ENCODE assay signal across 14 mouse cellular contexts in the genomic region with DNA sequence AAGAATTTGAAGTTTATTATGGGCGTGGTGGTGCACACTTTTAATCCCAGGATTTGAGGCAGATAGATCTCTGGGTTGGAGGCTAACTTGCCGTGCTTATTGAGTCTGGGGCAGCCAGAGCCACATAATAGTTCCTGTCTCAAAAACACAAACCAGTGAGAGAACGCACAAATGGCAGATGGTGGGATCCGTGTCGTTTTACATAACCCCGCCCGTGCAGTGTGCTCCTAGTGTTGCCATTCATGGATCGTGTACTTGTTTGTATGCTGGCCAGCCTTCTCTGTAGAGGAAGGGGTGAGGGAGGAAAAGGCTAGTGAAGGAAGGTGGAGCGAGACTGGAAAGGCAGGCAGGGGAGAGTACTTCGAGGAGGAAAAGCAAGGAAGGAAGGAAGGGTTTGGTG. TPM values are rescaled to one million over a fixed set of nuclear protein-coding genes. Genes with fewer than 3 reads are reported as not detected.
DNase-seq lines count a peak whose midpoint lies in the region; ATAC-seq and TF ChIP-seq lines count a peak whose summit lies in the region.
"Had no signal": no experiment of that assay in that cellular context is flagged by ENCODE, and none has a peak within 500 bp of the region (broad histone marks: within the 10 kb centered on the region; RNA-seq: fewer than 3 reads in every experiment).

No protein-coding gene starts in this region.

- DNase-seq in embryonic facial prominence, embryonic 10.5 days (ENCODE audit: low spot score), result no peak
- no peak for DNase-seq in heart, postnatal 0 days (ENCODE audit: low spot score)
- peak; percentile 45 for DNase-seq in midbrain, embryonic 11.5 days (ENCODE audit: low spot score, missing footprints)
- peak; percentile 36 to 41 for DNase-seq in layer of hippocampus, postnatal 36 days
- DNase-seq: B cell, adult 2 months; kidney, postnatal 4 days; lung, postnatal 4 days had no signal

- no peak overlapping the region for H3K4me2 ChIP-seq in embryonic facial prominence, embryonic 13.5 days
- no peak overlapping the region for H3K4me2 ChIP-seq in heart, postnatal 0 days (ENCODE audit: low read depth, low read length)
- no peak overlapping the region for H3K4me2 ChIP-seq in heart, embryonic 11.5 days
- no peak overlapping the region for H3K4me2 ChIP-seq in midbrain, embryonic 11.5 days
- H3K4me2 ChIP-seq in midbrain, embryonic 15.5 days, result no peak overlapping the region
- H3K4me2 ChIP-seq in intestine, embryonic 16.5 days (ENCODE audit: low read depth, low read length), result no peak overlapping the region
- H3K4me2 ChIP-seq: liver, embryonic 12.5 days had no signal

- H3K9ac ChIP-seq in embryonic facial prominence, embryonic 13.5 days, result no peak overlapping the region
- no peak overlapping the region for H3K9ac ChIP-seq in heart, postnatal 0 days (replicated peaks; ENCODE audit: low read depth, low read length)
- no peak overlapping the region for H3K9ac ChIP-seq in heart, embryonic 11.5 days (ENCODE audit: low read depth, low read length)
- H3K9ac ChIP-seq in midbrain, embryonic 11.5 days (ENCODE audit: low read length), result no peak overlapping the region
- no peak overlapping the region for H3K9ac ChIP-seq in midbrain, embryonic 15.5 days
- no peak overlapping the region for H3K9ac ChIP-seq in intestine, embryonic 16.5 days (ENCODE audit: low read depth, low read length)
- H3K9ac ChIP-seq: liver, embryonic 12.5 days had no signal

- H3K4me3 ChIP-seq in embryonic facial prominence, embryonic 13.5 days, result no peak overlapping the region
- no peak overlapping the region for H3K4me3 ChIP-seq in embryonic facial prominence, embryonic 10.5 days
- no peak overlapping the region for H3K4me3 ChIP-seq in heart, postnatal 0 days (ENCODE audit: low read depth, low read length)
- H3K4me3 ChIP-seq in heart, embryonic 11.5 days (ENCODE audit: low read depth, low read length), result no peak overlapping the region
- no peak overlapping the region for H3K4me3 ChIP-seq in midbrain, embryonic 11.5 days (ENCODE audit: low read depth, low read length)
- H3K4me3 ChIP-seq in midbrain, embryonic 15.5 days, result no peak overlapping the region
- no peak overlapping the region for H3K4me3 ChIP-seq in intestine, embryonic 16.5 days (ENCODE audit: low read length)
- H3K4me3 ChIP-seq: liver, embryonic 12.5 days had no signal

- no peaks in the 10 kb centered on the region for H3K27me3 ChIP-seq in embryonic facial prominence, embryonic 13.5 days
- no peaks in the 10 kb centered on the region for H3K27me3 ChIP-seq in embryonic facial prominence, embryonic 10.5 days (replicated peaks; ENCODE audit: low read depth, poor library complexity, severe bottlenecking)
- no peaks in the 10 kb centered on the region for H3K27me3 ChIP-seq in heart, postnatal 0 days (ENCODE audit: control insufficient read depth, insufficient read depth, low read length)
- H3K27me3 ChIP-seq in heart, embryonic 11.5 days (ENCODE audit: control insufficient read depth, insufficient read depth, low read length), result no peaks in the 10 kb centered on the region
- H3K27me3 ChIP-seq in midbrain, embryonic 11.5 days (ENCODE audit: control insufficient read depth, insufficient read depth, low read length), result no peaks in the 10 kb centered on the region
- H3K27me3 ChIP-seq in midbrain, embryonic 15.5 days (replicated peaks), result no peaks in the 10 kb centered on the region
- no peaks in the 10 kb centered on the region for H3K27me3 ChIP-seq in intestine, embryonic 16.5 days (replicated peaks; ENCODE audit: control insufficient read depth, insufficient read depth, low read length)
- H3K27me3 ChIP-seq: liver, embryonic 12.5 days had no signal

- 73% methylated on average over 10 of the region's 10 CpGs for WGBS in embryonic facial prominence, embryonic 13.5 days
- 84% methylated on average over 10 of the region's 10 CpGs for WGBS in embryonic facial prominence, embryonic 10.5 days
- WGBS in heart, postnatal 0 days, result 59% methylated on average over 10 of the region's 10 CpGs
- 81% methylated on average over 10 of the region's 10 CpGs for WGBS in heart, embryonic 11.5 days (ENCODE audit: insufficient replicate concordance)
- 85% methylated on average over 10 of the region's 10 CpGs for WGBS in midbrain, embryonic 11.5 days
- WGBS in midbrain, embryonic 15.5 days, result 70% methylated on average over 10 of the region's 10 CpGs
- WGBS in intestine, embryonic 16.5 days, result 68% methylated on average over 10 of the region's 10 CpGs

- 0 out of 2 replicates have a peak, but pooled peaks cover 6% of the 10 kb centered on the region for H3K36me3 ChIP-seq in embryonic facial prominence, embryonic 13.5 days
- H3K36me3 ChIP-seq in embryonic facial prominence, embryonic 10.5 days (replicated peaks), result peaks cover 22% of the 10 kb centered on the region
- 0 out of 2 replicates have a peak, but pooled peaks cover 8% of the 10 kb centered on the region for H3K36me3 ChIP-seq in heart, postnatal 0 days (replicated peaks; ENCODE audit: control insufficient read depth, insufficient read depth, low read length)
- H3K36me3 ChIP-seq in heart, embryonic 11.5 days (ENCODE audit: control insufficient read depth, insufficient read depth, low read length), result no peaks in the 10 kb centered on the region
- no peaks in the 10 kb centered on the region for H3K36me3 ChIP-seq in midbrain, embryonic 11.5 days (ENCODE audit: control insufficient read depth, insufficient read depth, low read length)
- no peaks in the 10 kb centered on the region for H3K36me3 ChIP-seq in midbrain, embryonic 15.5 days (replicated peaks)
- H3K36me3 ChIP-seq in intestine, embryonic 16.5 days (ENCODE audit: control insufficient read depth, insufficient read depth, low read length), result no peaks in the 10 kb centered on the region

- H3K4me1 ChIP-seq in embryonic facial prominence, embryonic 13.5 days, result peaks cover 18% of the 10 kb centered on the region
- H3K4me1 ChIP-seq in embryonic facial prominence, embryonic 10.5 days, result peaks cover 22% of the 10 kb centered on the region
- H3K4me1 ChIP-seq in heart, postnatal 0 days (ENCODE audit: control insufficient read depth, insufficient read depth), result peaks cover 6% of the 10 kb centered on the region; the same call in 1 of the 2 replicates
- peaks cover 10% of the 10 kb centered on the region for H3K4me1 ChIP-seq in heart, embryonic 11.5 days (ENCODE audit: control insufficient read depth, insufficient read depth, low read length)
- peaks cover 9% of the 10 kb centered on the region for H3K4me1 ChIP-seq in midbrain, embryonic 11.5 days (ENCODE audit: control insufficient read depth, insufficient read depth, low read length)
- H3K4me1 ChIP-seq in midbrain, embryonic 15.5 days, result peaks cover 5% of the 10 kb centered on the region; the same call in 1 of the 2 replicates
- H3K4me1 ChIP-seq in intestine, embryonic 16.5 days (ENCODE audit: control insufficient read depth, insufficient read depth, low read length), result 0 out of 2 replicates have a peak, but pooled peaks cover 9% of the 10 kb centered on the region

- no peaks in the 10 kb centered on the region for H3K9me3 ChIP-seq in embryonic facial prominence, embryonic 13.5 days
- H3K9me3 ChIP-seq in embryonic facial prominence, embryonic 10.5 days, result no peaks in the 10 kb centered on the region
- H3K9me3 ChIP-seq in heart, postnatal 0 days (replicated peaks; ENCODE audit: control insufficient read depth, low read length), result no peaks in the 10 kb centered on the region
- H3K9me3 ChIP-seq in heart, embryonic 11.5 days (replicated peaks; ENCODE audit: control insufficient read depth, low read length), result no peaks in the 10 kb centered on the region
- H3K9me3 ChIP-seq in midbrain, embryonic 11.5 days (ENCODE audit: control insufficient read depth, low read length), result no peaks in the 10 kb centered on the region
- no peaks in the 10 kb centered on the region for H3K9me3 ChIP-seq in midbrain, embryonic 15.5 days
- no peaks in the 10 kb centered on the region for H3K9me3 ChIP-seq in intestine, embryonic 16.5 days (ENCODE audit: control insufficient read depth, low read length)
- H3K9me3 ChIP-seq: liver, embryonic 12.5 days had no signal

- TF ChIP-seq EP300 in heart, postnatal 0 days (IDR thresholded peaks at IDR 0.05; ENCODE audit: low read depth), result no peak

- ATAC-seq in embryonic facial prominence, embryonic 13.5 days (ENCODE audit: insufficient number of reproducible peaks, insufficient read depth, low FRiP score, low TSS enrichment, low read depth), result no peak
- no peak for ATAC-seq in heart, postnatal 0 days (ENCODE audit: insufficient read depth, low read depth)
- ATAC-seq in heart, embryonic 11.5 days (replicated peaks; ENCODE audit: insufficient number of reproducible peaks, low FRiP score, low TSS enrichment), result no peak
- no peak for ATAC-seq in midbrain, embryonic 11.5 days (ENCODE audit: low FRiP score)
- no peak for ATAC-seq in midbrain, embryonic 15.5 days (replicated peaks)
- ATAC-seq in intestine, embryonic 16.5 days, result no peak
- ATAC-seq: inflammation-experienced regulatory T-cells, adult 6 months; liver, embryonic 12.5 days had no signal

- TF ChIP-seq CTCF in heart, postnatal 0 days (IDR thresholded peaks at IDR 0.05; ENCODE audit: low read depth), result no peak

- 0 out of 2 replicates have a peak overlapping the region, but pooled peaks have one; percentile 13 for H3K27ac ChIP-seq in embryonic facial prominence, embryonic 13.5 days
- no peak overlapping the region for H3K27ac ChIP-seq in embryonic facial prominence, embryonic 10.5 days (replicated peaks)
- H3K27ac ChIP-seq in heart, postnatal 0 days (ENCODE audit: low read depth), result peak overlapping the region; percentile 32
- H3K27ac ChIP-seq in heart, embryonic 11.5 days (ENCODE audit: low read depth, low read length), result no peak overlapping the region
- no peak overlapping the region for H3K27ac ChIP-seq in midbrain, embryonic 11.5 days (ENCODE audit: low read depth, low read length)
- no peak overlapping the region for H3K27ac ChIP-seq in midbrain, embryonic 15.5 days
- no peak overlapping the region for H3K27ac ChIP-seq in intestine, embryonic 16.5 days (ENCODE audit: low read length)
- H3K27ac ChIP-seq: liver, embryonic 12.5 days had no signal

RNA-seq across cellular contexts. Expression of a gene that starts 26.5 kb away (rescaled TPM):
- 118 and 142 TPM in 2 replicates for polyA plus RNA-seq in embryonic facial prominence, embryonic 13.5 days (2015; fragmentation: Nextera tagmentation; extraction: Ambion mirVana)
- 66.7 and 73.0 TPM in 2 replicates for polyA plus RNA-seq in embryonic facial prominence, embryonic 10.5 days (2016; fragmentation: Nextera tagmentation; extraction: Ambion mirVana)
- 54.5 and 119 TPM in 2 replicates for total RNA-seq in heart, postnatal 0 days (2014; rRNA removed; ENCODE audit: low replicate concordance)
- polyA plus RNA-seq in heart, postnatal 0 days (2015; fragmentation: Nextera tagmentation; extraction: Ambion mirVana), result 55.4 and 62.4 TPM in 2 replicates
- 37.3 and 55.8 TPM in 2 replicates for polyA plus RNA-seq in heart, embryonic 11.5 days (2014; fragmentation: Nextera tagmentation; extraction: Ambion mirVana)
- polyA plus RNA-seq in midbrain, embryonic 11.5 days (2014; fragmentation: Nextera tagmentation; extraction: Ambion mirVana), result 38.3 and 40.1 TPM in 2 replicates
- polyA plus RNA-seq in midbrain, embryonic 15.5 days (2015; fragmentation: Nextera tagmentation; extraction: Ambion mirVana), result 27.4 and 27.7 TPM in 2 replicates
- total RNA-seq in layer of hippocampus, postnatal 36 days (2021), result 10 to 100 TPM; 28.7 to 32.8 TPM
- 76.9 and 81.9 TPM in 2 replicates for polyA plus RNA-seq in intestine, embryonic 16.5 days (2015; fragmentation: Nextera tagmentation; extraction: Ambion mirVana)

RNA-seq across cellular contexts. Expression of a gene that starts 55.1 kb away (rescaled TPM):
- polyA plus RNA-seq in embryonic facial prominence, embryonic 13.5 days (2015; fragmentation: Nextera tagmentation; extraction: Ambion mirVana), result 4.0 and 5.2 TPM in 2 replicates
- polyA plus RNA-seq in embryonic facial prominence, embryonic 10.5 days (2016; fragmentation: Nextera tagmentation; extraction: Ambion mirVana), result 3.0 and 5.2 TPM in 2 replicates
- not detected in 2 replicates for total RNA-seq in heart, postnatal 0 days (2014; rRNA removed; ENCODE audit: low replicate concordance)
- 0.23 and 0.33 TPM in 2 replicates for polyA plus RNA-seq in heart, postnatal 0 days (2015; fragmentation: Nextera tagmentation; extraction: Ambion mirVana)
- polyA plus RNA-seq in heart, embryonic 11.5 days (2014; fragmentation: Nextera tagmentation; extraction: Ambion mirVana), result 0.27 and 0.77 TPM in 2 replicates
- 0.23 and 0.47 TPM in 2 replicates for polyA plus RNA-seq in midbrain, embryonic 11.5 days (2014; fragmentation: Nextera tagmentation; extraction: Ambion mirVana)
- polyA plus RNA-seq in midbrain, embryonic 15.5 days (2015; fragmentation: Nextera tagmentation; extraction: Ambion mirVana), result 3.0 and 5.0 TPM in 2 replicates
- total RNA-seq in layer of hippocampus, postnatal 36 days (2021), result 1 to 10 TPM; 3.7 to 5.8 TPM
- polyA plus RNA-seq in intestine, embryonic 16.5 days (2015; fragmentation: Nextera tagmentation; extraction: Ambion mirVana), result 1.6 and 2.0 TPM in 2 replicates
- total RNA-seq: common myeloid progenitor, adult 5-6 weeks had no signal
- polyA plus RNA-seq: inflammation-experienced regulatory T-cells, adult 6 months had no signal

RNA-seq across cellular contexts. Expression of a gene that starts 55.5 kb away (rescaled TPM):
- 0.15 and 0.37 TPM in 2 replicates for polyA plus RNA-seq in embryonic facial prominence, embryonic 13.5 days (2015; fragmentation: Nextera tagmentation; extraction: Ambion mirVana)
- 0.11 and 0.57 TPM in 2 replicates for polyA plus RNA-seq in embryonic facial prominence, embryonic 10.5 days (2016; fragmentation: Nextera tagmentation; extraction: Ambion mirVana)
- not detected in 2 replicates for total RNA-seq in heart, postnatal 0 days (2014; rRNA removed; ENCODE audit: low replicate concordance)
- polyA plus RNA-seq in heart, postnatal 0 days (2015; fragmentation: Nextera tagmentation; extraction: Ambion mirVana), result 0.15 and 0.21 TPM in 2 replicates
- polyA plus RNA-seq in heart, embryonic 11.5 days (2014; fragmentation: Nextera tagmentation; extraction: Ambion mirVana), result 0.37 and 0.61 TPM in 2 replicates
- polyA plus RNA-seq in midbrain, embryonic 11.5 days (2014; fragmentation: Nextera tagmentation; extraction: Ambion mirVana), result 0.10 and 0.55 TPM in 2 replicates
- polyA plus RNA-seq in midbrain, embryonic 15.5 days (2015; fragmentation: Nextera tagmentation; extraction: Ambion mirVana), result 1.3 and 2.0 TPM in 2 replicates
- total RNA-seq in layer of hippocampus, postnatal 36 days (2021), result 1 to 10 TPM; 6.8 to 7.3 TPM
- polyA plus RNA-seq in intestine, embryonic 16.5 days (2015; fragmentation: Nextera tagmentation; extraction: Ambion mirVana), result 0.05 and 0.24 TPM in 2 replicates
- total RNA-seq: common myeloid progenitor, adult 5-6 weeks had no signal
- polyA plus RNA-seq: inflammation-experienced regulatory T-cells, adult 6 months; liver, embryonic 12.5 days had no signal

Comparison
In these comparisons a context has a peak if more than half of its experiments do, and no peak if none do; other contexts are left out.
1. H3K27ac ChIP-seq: peak in embryonic facial prominence, embryonic 13.5 days (single experiment) and heart, postnatal 0 days (single experiment); none in embryonic facial prominence, embryonic 10.5 days (single experiment), heart, embryonic 11.5 days (single experiment), midbrain, embryonic 11.5 days (single experiment), midbrain, embryonic 15.5 days (single experiment) and intestine, embryonic 16.5 days (single experiment).
2. DNase-seq: peak in midbrain, embryonic 11.5 days (single experiment) and layer of hippocampus, postnatal 36 days (2 of 2); none in embryonic facial prominence, embryonic 10.5 days (single experiment) and heart, postnatal 0 days (single experiment).